Mouse (Mus musculus): ENCODE results near the gene Arhgef12.

DNA sequence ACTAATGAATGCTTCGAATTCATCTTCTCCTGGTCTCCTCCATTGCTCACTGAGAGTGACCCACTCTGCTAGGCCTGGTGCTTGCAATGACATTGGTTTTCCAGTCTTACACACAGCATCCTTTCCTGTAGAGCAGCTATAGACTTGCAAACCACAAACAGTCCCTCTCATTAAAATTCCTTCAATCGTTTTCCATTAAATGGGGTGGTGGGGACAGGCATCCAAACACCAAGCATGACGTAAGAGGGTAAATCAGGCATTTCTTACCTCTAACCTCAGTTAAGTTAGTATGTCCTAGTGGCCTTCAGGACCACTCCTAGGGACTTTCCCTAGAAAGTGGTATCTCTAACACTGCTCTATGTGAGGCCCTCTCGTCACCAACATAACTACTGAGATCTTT lies 41.8 kb downstream of the Arhgef12 start:
- TF ChIP-seq CTCF (IDR thresholded peaks at IDR 0.05; ENCODE audit: borderline replicate concordance, control insufficient read depth, extremely low read depth, insufficient read depth, low read length, poor library complexity) (no peak), POLR2A (IDR thresholded peaks at IDR 0.05; ENCODE audit: control insufficient read depth, extremely low read depth, insufficient read depth, low read length, poor library complexity) (no peak)
